Mouse (Mus musculus): Measurements from ENCODE around the gene Stk11ip. TPM values are rescaled to one million over a fixed set of nuclear protein-coding genes. Genes with fewer than 3 reads are reported as not detected.
A peak's percentile ranks its signal among the peaks of the same experiment; 100 is the strongest.

The Stk11ip gene
- total RNA-seq, 2 experiments from 2014 or later: 6.2 to 8.4 TPM

DNA sequence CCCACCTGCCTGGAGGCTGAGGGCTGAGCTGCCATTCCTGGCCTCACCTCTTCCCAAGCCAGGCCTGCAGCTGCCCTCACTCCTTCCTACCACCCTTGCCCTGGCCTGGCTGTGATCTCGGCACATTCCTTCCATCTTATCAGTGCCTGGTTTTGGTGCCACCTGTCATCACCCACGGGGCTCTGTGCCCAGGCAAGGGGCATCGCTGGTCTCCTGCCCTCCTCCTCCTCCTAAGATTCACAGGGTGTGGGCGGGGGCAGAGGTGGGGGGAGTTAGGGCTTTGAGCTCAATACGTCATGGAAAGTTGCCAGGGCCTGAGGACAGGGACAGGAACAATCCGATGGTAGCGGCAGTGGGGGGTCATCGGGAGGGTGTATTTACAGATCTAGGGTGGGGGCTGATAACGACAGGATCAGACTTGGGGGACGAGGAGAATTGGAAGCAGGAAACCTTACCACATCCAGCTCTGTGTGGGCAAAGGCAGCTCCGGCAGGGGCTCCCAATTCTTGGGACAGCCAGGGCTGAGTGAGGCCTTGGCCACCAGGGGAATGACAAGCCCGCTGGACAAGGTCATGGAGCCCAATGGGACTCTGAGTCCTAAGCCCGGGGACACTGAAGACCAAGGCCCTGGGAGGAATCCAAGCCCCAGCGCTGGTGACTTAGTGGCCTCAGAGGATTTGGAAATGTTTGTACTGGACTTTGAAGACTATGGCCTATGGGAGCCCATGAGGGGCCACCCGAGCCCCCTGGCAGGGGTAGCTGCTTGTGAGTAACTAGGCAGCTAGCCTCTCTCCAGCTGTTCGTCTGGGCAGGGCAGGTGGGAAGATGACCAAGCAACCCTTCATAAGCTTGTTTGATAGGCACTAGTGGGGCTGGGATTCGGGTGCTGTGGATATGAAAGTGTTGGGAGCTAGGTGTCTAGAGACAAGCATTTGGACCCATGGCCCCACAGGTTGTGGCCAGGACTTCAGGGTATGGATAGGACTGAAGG, 28.3 kb downstream of the Stk11ip start:
- TF ChIP-seq CTCF (IDR thresholded peaks at IDR 0.05): no peak
- no peak overlapping the region for H3K4me3 ChIP-seq
- intact Hi-C loops (cut with DNase I): loop anchor here (5.0 to 10.0 kb wide), 2 partner anchors 42 to 215 kb away; partner anchors contain the start of genes Inha and Obsl1
- DNase-seq: peak; percentile 45
- H3K27ac ChIP-seq: no peak overlapping the region

DNA sequence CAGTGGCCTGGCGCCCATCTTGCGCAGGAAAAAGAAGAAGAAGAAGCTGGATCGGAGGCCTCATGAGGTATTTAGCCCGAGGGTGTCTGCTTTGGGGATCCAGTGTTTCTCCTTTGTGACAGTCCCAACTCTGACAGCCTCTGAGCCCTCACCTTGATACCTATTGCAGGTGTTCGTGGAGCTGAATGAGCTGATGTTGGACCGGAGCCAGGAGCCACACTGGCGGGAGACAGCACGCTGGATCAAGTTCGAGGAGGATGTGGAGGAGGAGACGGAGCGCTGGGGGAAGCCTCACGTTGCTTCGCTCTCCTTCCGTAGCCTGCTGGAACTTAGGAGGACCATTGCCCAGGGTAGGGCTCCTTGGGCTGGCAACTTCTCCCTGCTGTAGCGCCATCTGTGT, 29.3 kb downstream of the Stk11ip start:
- Histone ChIP-seq H3K27ac (no peak overlapping the region), H3K4me3 (no peak overlapping the region)
- DNase-seq: no peak
- intact Hi-C loops (cut with DNase I): loop anchor here (10.0 kb wide), 1 partner anchor 216 kb away; no protein-coding TSS in a partner anchor
- TF ChIP-seq CTCF (IDR thresholded peaks at IDR 0.05): no peak

DNA sequence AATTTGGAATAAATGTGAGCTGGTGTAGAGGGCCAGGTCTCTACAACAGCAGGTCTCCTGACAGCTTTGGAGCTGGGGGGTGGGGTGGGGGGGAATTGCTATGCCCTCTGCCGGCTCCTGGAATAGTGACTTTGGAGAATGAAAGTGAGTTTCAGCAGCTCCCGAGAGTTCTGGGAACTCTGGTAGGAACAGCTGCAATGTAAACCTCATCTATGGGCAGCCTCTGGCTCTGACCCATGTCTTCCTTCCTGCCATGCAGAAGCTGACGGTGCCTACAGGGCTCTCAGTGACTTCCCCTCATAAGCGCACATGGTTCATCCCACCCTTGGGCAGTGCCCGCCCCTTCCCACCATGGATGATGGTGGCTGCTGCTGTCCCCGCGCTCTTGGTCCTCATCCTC, 34.4 kb downstream of the Stk11ip start:
- no peak for DNase-seq
- TF ChIP-seq CTCF (IDR thresholded peaks at IDR 0.05): no peak
- no peak overlapping the region for H3K4me3 ChIP-seq
- H3K27ac ChIP-seq: no peak overlapping the region
- intact Hi-C loops (cut with DNase I): loop anchor here (10.0 kb wide), 1 partner anchor 221 kb away; no protein-coding TSS in a partner anchor

DNA sequence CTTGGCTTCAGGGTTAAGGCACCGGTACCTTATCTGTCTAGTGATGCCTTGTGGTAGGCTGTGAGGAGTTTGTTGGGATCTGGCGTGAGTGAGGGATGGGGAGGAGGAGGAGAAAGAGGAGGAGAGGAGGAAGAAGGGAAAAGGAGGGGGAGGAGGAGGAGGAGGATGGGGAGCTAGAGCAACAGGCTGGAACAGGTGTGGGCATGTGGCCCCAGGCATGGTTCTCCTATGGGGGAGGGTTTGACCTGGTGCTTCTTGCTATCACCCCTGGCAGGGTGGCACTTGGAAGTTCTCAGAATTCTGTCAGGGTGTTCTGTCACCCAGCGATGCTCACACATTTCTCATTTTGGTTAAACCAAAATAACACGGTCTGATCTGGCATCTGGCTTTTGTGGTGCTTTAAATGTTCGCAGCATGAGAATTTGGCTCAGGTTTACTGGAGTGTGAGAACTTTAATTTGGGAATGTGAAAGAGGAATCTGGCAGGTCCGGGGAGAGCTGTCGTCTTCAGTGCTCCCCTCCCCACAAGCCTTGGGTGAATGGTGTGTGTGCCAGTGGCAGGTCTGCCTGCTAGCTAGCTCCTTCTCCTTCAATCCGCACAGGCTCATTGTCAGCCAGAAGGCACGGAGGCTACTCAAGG, 34.9 kb downstream of the Stk11ip start:
- intact Hi-C loops (cut with DNase I): loop anchor here (10.0 kb wide), 1 partner anchor 221 kb away; no protein-coding TSS in a partner anchor

DNA sequence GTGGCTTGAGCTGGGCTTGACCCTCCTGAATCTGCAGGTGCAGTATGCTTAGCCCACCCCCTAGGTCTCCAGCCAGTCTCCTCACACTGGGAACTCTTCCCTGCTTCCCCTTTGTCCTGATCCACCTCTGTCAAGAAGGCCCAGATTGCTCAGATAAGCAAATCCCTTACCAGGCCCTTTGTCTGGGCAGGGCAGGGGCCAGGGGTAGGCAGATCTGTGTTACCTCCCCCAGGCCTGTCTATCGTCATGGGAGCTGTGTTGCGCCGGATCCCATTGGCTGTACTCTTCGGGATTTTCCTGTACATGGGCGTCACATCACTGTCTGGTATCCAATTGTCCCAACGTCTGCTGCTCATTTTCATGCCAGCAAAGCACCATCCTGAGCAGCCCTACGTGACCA, 35.7 kb downstream of the Stk11ip start:
- DNase-seq: no peak
- intact Hi-C loops (cut with DNase I): loop anchor here (10.0 kb wide), 1 partner anchor 222 kb away; no protein-coding TSS in a partner anchor
- Histone ChIP-seq H3K4me3 (no peak overlapping the region), H3K27ac (no peak overlapping the region)
- TF ChIP-seq CTCF (IDR thresholded peaks at IDR 0.05): no peak

More for the DNA sequence above, 34.9 kb downstream of the Stk11ip start:
- no peak overlapping the region for H3K27ac ChIP-seq
- no peak for TF ChIP-seq CTCF (IDR thresholded peaks at IDR 0.05)
- H3K4me3 ChIP-seq: no peak overlapping the region
- DNase-seq: no peak

DNA sequence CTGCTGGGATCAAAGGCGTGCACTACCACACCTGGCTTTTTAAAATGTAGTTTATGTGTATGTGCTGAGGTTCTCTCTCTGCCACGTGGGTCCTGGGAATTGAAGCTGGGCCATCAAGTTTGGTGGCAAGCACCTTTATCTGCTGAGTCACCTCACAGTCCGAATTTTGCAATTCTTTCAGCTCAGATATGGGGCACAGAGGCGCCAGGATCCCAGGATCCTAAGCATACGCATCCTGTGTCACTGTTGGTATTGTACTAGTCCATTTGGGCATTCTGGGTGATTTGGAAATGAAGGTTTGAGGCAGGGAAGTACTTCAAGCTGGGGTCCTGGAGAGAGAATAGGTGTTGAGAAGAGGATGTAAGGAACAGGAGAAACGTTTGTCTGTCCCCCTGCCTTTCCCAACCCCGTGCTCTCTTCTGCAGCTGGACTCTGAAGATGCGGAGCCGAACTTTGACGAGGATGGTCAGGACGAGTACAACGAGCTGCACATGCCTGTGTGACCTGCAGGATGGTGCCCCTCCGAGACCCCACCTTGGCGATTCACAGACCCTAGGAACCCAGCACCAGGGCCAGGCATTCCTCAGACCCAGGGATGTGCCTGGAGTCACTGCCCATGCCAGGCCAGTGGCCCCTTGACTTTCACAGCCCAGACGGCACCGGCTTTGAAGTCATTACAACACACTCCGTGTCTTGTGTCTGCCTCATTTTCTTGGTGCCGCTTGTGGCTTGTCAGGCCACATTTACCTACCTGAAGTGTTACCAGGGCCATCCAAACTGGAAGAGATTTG, 37.3 kb downstream of the Stk11ip start:
- Histone ChIP-seq H3K4me3 (no peak overlapping the region; the same call in 1 of the 2 replicates), H3K27ac (peak overlapping the region; percentile 84)
- DNase-seq: no peak
- intact Hi-C loops (cut with DNase I): loop anchor here (1.0 to 10.0 kb wide), 2 partner anchors 81 to 224 kb away; no protein-coding TSS in a partner anchor
- TF ChIP-seq CTCF (IDR thresholded peaks at IDR 0.05): no peak

DNA sequence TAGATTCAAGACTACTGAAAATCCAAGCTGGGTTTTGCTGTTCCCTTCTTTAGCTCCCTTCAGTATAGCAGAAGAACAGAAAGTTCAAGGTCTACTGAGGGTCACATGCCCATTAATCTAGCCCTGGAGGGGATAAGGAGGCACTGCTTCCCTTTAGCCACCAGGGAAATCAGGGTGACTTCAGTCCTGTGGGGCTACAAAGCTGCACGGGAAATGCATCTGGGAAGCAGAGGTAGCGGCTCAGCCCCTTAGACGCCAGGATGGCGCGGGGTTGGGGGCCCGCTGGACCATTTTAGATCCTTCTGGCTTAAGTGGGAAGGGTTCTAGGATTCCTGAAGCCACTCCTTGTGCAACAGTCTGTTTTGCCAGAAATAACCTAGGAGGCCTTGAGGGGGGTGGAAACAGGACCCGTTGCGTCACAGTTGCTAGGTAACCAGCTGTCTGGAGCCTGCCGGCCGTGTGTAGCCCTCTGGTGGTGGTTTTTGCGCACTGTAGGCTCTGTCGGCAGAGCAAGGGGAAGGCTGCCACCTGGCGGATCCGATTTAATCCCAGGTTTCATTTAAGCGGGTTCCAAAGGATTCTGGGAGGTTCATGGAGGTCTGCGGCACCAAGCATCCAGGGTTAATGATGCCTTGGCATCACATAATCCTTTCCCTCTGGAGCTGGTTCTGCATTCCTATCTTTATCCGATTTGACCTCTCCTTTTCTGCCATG, 38.0 kb downstream of the Stk11ip start:
- Histone ChIP-seq H3K27ac (peak overlapping the region; percentile 84), H3K4me3 (peak overlapping the region; percentile 50)
- DNase-seq: peak; percentile 96
- no peak; the same call in 1 of the 2 replicates for TF ChIP-seq CTCF (IDR thresholded peaks at IDR 0.05)
- intact Hi-C loops (cut with DNase I): loop anchor here (1.0 to 10.0 kb wide), 2 partner anchors 82 to 225 kb away; no protein-coding TSS in a partner anchor

DNA sequence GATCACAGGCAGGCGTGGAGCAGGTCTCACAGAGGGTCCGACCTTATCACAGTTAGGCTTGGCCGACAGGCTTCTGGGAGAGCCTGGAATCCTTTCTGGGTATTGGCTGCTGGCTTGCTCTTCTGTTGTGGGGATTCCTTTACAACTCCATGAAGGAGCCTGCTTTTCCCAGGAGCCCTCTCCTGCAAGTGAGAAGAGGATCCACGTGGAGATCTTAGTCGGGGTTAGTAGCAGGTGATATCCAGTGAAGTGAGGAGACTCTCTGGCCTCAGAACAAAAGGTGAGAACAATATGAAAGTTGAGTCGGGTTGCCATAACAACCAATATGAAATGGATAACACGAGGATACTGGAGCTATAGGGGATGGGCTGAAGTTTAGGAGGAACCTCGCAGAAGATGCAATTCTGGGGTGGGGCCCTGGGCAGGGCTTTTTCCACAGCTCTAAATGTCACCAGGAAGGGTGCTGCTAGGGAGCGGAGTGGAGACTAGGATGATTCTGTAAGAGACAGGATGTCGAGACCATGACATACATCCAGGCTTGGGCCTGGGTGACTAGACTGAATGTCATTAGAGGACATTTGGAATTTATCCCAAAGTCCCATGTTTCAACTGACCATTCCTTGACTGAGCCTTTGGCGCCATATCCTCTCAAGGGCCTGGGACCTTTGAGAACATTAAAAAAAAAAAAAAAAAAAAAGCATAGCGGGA, 39.0 kb downstream of the Stk11ip start:
- no peak for DNase-seq
- Histone ChIP-seq H3K27ac (no peak overlapping the region), H3K4me3 (no peak overlapping the region)
- intact Hi-C loops (cut with DNase I): no loop called here
- TF ChIP-seq CTCF (IDR thresholded peaks at IDR 0.05): no peak

DNA sequence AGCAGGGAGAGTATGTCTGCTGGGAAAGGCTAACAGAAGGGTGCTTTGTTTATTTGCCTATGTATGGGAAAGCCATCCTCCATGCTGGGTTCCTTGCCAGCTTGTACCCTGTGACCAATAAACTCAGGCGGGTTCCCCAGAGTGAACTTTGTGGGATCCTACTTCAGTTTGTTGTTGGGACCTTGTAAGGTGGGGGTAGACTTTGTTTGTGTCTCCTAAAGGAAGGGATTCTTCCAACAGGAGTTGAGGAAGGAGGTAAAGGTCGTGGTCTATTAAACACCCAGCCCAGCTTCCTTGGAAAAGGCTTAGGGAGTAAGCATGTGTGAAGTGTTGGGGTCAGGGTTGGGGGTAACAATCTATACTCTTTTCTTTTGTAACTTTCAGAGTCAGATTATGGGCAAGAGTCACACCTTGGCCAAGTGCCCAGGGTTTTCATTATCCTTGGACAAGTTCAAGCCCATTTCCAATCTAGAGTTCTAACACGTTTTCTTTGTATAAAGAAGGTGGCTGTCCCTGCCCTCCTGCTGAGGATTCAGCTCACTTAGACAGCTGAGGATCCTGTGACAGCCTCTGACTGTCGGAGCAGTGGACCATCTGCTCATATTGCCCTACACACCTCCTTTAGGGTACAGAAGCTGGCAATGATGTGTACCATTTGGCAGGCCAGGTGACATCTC, 40.0 kb downstream of the Stk11ip start:
- intact Hi-C loops (cut with DNase I): no loop called here
- DNase-seq: no peak
- no peak for TF ChIP-seq CTCF (IDR thresholded peaks at IDR 0.05)
- H3K4me3 ChIP-seq: no peak overlapping the region
- no peak overlapping the region for H3K27ac ChIP-seq

DNA sequence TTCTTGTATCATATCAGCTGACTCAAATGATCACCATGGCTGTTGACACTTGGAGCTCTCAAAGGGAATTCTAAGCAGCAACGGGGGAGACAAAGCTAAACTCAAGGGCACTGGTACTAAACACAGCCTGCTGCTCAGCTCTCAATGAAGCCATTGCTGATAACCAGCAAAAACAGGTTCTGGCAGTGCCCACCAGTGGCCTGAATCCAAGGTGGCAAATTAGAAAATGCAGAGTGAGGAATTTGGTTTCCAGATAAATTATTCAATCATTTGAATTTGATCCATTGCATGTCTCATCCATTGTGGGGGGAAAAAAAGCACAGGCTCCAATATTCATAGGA, 40.5 kb downstream of the Stk11ip start:
- Histone ChIP-seq H3K27ac (no peak overlapping the region), H3K4me3 (no peak overlapping the region)
- no peak for DNase-seq
- TF ChIP-seq CTCF (IDR thresholded peaks at IDR 0.05): no peak
- intact Hi-C loops (cut with DNase I): no loop called here
